5 mouse cellular contexts compared by ENCODE assay signal in genomic region chr10:94538623-94539022, GRCm38 (mm10).
DNase-seq lines count a peak whose midpoint lies in the region; ATAC-seq and TF ChIP-seq lines count a peak whose summit lies in the region.
"Not testable (repeated sequence)": the region's sequence is repeated elsewhere in the genome, so short reads cannot be mapped to it uniquely, and the experiment has no call there.

No protein-coding gene starts in this region.

- dilution Hi-C loops in CH12.LX (cut with MboI; ENCODE audit: extremely low pct_ligation_motif_present, extremely low pct_unique_long_range_greater_than_20kb, low sequenced_read_pairs) = not testable (repeated sequence)

- H3K9ac ChIP-seq in CH12.LX (ENCODE audit: insufficient read depth, low read depth); MEL (ENCODE audit: control insufficient read depth, low read depth, low read length, poor library complexity, severe bottlenecking): not testable (repeated sequence)

- DNase-seq in CH12.LX (ENCODE audit: extremely low read depth); MEL (ENCODE audit: low read depth, low spot score): not testable (repeated sequence)
- peak; percentile 30 for DNase-seq in induced T-regulatory cell, adult 2 months (ENCODE audit: low read depth)

- H3K9me3 ChIP-seq in CH12.LX (replicated peaks; ENCODE audit: low read length) = peaks cover 14% of the 10 kb centered on the region
- not testable (repeated sequence) for H3K9me3 ChIP-seq in MEL (replicated peaks; ENCODE audit: insufficient read depth, low read length)

- ATAC-seq in CD4-positive, CD25-positive, alpha-beta regulatory T cell, adult 4 months = peak; percentile 53
- ATAC-seq in activated CD4-positive, CD25-positive, alpha-beta regulatory T cell, adult 4 months = peak; percentile 40

- peaks cover 39 to 65% of the 10 kb centered on the region in 2 experiments for H3K36me3 ChIP-seq in CH12.LX (replicated peaks in 1 of 2; ENCODE audit: control insufficient read depth in 1 of 2, insufficient read depth in 1 of 2, low read length in 1 of 2)
- not testable (repeated sequence) for H3K36me3 ChIP-seq in MEL (ENCODE audit: control insufficient read depth in 1 of 2, insufficient read depth in 2 of 2, low read length in 2 of 2)

- H3K27me3 ChIP-seq in CH12.LX (replicated peaks); MEL (ENCODE audit: control insufficient read depth in 1 of 2, insufficient read depth in 2 of 2, low read length in 2 of 2): not testable (repeated sequence)

- TF ChIP-seq RAD21 in CH12.LX (IDR thresholded peaks at IDR 0.05; ENCODE audit: low read depth, low read length); MEL (IDR thresholded peaks at IDR 0.05; ENCODE audit: low read depth, low read length): not testable (repeated sequence)

- not testable (repeated sequence) for H3K79me2 ChIP-seq in CH12.LX (replicated peaks; ENCODE audit: control insufficient read depth, extremely low read depth, insufficient read depth, poor library complexity, severe bottlenecking); MEL (ENCODE audit: control insufficient read depth, insufficient read depth, low read length, poor library complexity)

- TF ChIP-seq CTCF in CH12.LX (conservative IDR thresholded peaks at IDR 0.05 in 1 of 2, IDR thresholded peaks at IDR 0.05 in 1 of 2; ENCODE audit: low read depth in 2 of 2, low read length in 2 of 2); MEL (IDR thresholded peaks at IDR 0.05 in 2 of 3, conservative IDR thresholded peaks at IDR 0.05 in 1 of 3; ENCODE audit: control insufficient read depth in 1 of 3, insufficient read depth in 1 of 3, low read depth in 2 of 3, low read length in 3 of 3, poor library complexity in 1 of 3, severe bottlenecking in 1 of 3): not testable (repeated sequence)

- peaks cover 6 to 31% of the 10 kb centered on the region in 2 experiments for H3K4me1 ChIP-seq in CH12.LX (ENCODE audit: control insufficient read depth in 1 of 2, insufficient read depth in 2 of 2)
- not testable (repeated sequence) for H3K4me1 ChIP-seq in MEL (ENCODE audit: control insufficient read depth in 1 of 2, insufficient read depth in 2 of 2, low read length in 2 of 2)

- not testable (repeated sequence) for H3K4me3 ChIP-seq in CH12.LX (replicated peaks in 1 of 3; ENCODE audit: low read depth in 2 of 3, low read length in 2 of 3, poor library complexity in 1 of 3); MEL (ENCODE audit: control insufficient read depth in 1 of 2, insufficient read depth in 1 of 2, low read depth in 2 of 2, low read length in 2 of 2)

- H3K4me2 ChIP-seq in CH12.LX (ENCODE audit: insufficient read depth, low read depth, poor library complexity, severe bottlenecking) = not testable (repeated sequence)

- in situ Hi-C loops in CH12.LX (cut with MboI; ENCODE audit: low pct_ligation_motif_present, low pct_unique_long_range_greater_than_20kb, low sequenced_read_pairs) = not testable (repeated sequence)

- not testable (repeated sequence) for H3K27ac ChIP-seq in CH12.LX (ENCODE audit: insufficient read depth, low read depth); MEL (ENCODE audit: control insufficient read depth, low read depth, low read length)

- TF ChIP-seq EP300 in CH12.LX (IDR thresholded peaks at IDR 0.05; ENCODE audit: low read length); MEL (IDR thresholded peaks at IDR 0.05; ENCODE audit: low read depth in 1 of 2, low read length in 2 of 2): not testable (repeated sequence)

- TF ChIP-seq POLR2A in CH12.LX (IDR thresholded peaks at IDR 0.05; ENCODE audit: low read depth, low read length); MEL (IDR thresholded peaks at IDR 0.05; ENCODE audit: control insufficient read depth in 1 of 2, insufficient read depth in 1 of 2, low read depth in 1 of 2, low read length in 2 of 2, poor library complexity in 1 of 2): not testable (repeated sequence)

TF ChIP-seq in CH12.LX, 34 proteins besides CTCF, POLR2A, EP300 and RAD21:
- peak; percentile 57; the same call in 1 of the 2 replicates for TF ChIP-seq ETS1 (conservative IDR thresholded peaks at IDR 0.05; ENCODE audit: low read depth, low read length)

TF ChIP-seq in MEL, 35 proteins besides CTCF, POLR2A, EP300 and RAD21:
- TF ChIP-seq MXI1 (IDR thresholded peaks at IDR 0.05; ENCODE audit: low read depth, low read length) = 0 out of 2 replicates have a peak, but pooled peaks have one; percentile 12
- 0 out of 2 replicates have a peak, but pooled peaks have one; percentile 10 for TF ChIP-seq ETS1 (IDR thresholded peaks at IDR 0.05; ENCODE audit: low read depth, low read length)
